Mouse (Mus musculus) 3134 (cell line): ENCODE measurements around the gene Gm38394.
"Not testable (repeated sequence)": the region's sequence is repeated elsewhere in the genome, so short reads cannot be mapped to it uniquely, and the experiment has no call there.

ENCODE experiments used
- DNase-seq: peaks from one replicate; pipeline ENCODE4 v3.0.0-alpha.2; 2011; ENCODE audit warnings: low spot score; ENCODE audit not compliant: insufficient read length; ENCODE audit errors: extremely low read depth

The Gm38394 gene

GRCm38 (mm10) chr1:133661203-133661933 is at the start of gene Gm38394:
Gene Gm38394 (minus strand): TSS chr1:133661318.
- DNase-seq: peak; percentile 89

GRCm38 (mm10) chr1:133710895-133711294 is 49.8 kb upstream of the Gm38394 start:
- no peak for DNase-seq

- DNase-seq: no peak
Measured at GRCm38 (mm10) chr1:133709292-133709691, 48.2 kb upstream of the Gm38394 start.

- not testable (repeated sequence) for DNase-seq
Measured at GRCm38 (mm10) chr1:133701824-133702223, 40.7 kb upstream of the Gm38394 start.

- no peak for DNase-seq
Measured at GRCm38 (mm10) chr1:133697935-133698620, 37.0 kb upstream of the Gm38394 start.

GRCm38 (mm10) chr1:133695901-133696300 is 34.8 kb upstream of the Gm38394 start:
- DNase-seq: peak; percentile 78

- no peak for DNase-seq
Measured at GRCm38 (mm10) chr1:133694876-133695275, 33.8 kb upstream of the Gm38394 start.

GRCm38 (mm10) chr1:133694301-133694700 is 33.2 kb upstream of the Gm38394 start:
- DNase-seq: no peak

- DNase-seq: no peak
Measured at GRCm38 (mm10) chr1:133693536-133694114, 32.5 kb upstream of the Gm38394 start.

- no peak for DNase-seq
Measured at GRCm38 (mm10) chr1:133692195-133692594, 31.1 kb upstream of the Gm38394 start.

GRCm38 (mm10) chr1:133691046-133691445 is 29.9 kb upstream of the Gm38394 start:
- DNase-seq: no peak

- DNase-seq: no peak
Measured at GRCm38 (mm10) chr1:133689897-133690296, 28.8 kb upstream of the Gm38394 start, which contains the start of gene Lax1. Gene Lax1 (minus strand): TSS chr1:133690108.

GRCm38 (mm10) chr1:133688301-133688700 is 27.2 kb upstream of the Gm38394 start:
- no peak for DNase-seq

GRCm38 (mm10) chr1:133685749-133686519 is 24.8 kb upstream of the Gm38394 start:
- DNase-seq: peak; percentile 76

- DNase-seq: no peak
Measured at GRCm38 (mm10) chr1:133671801-133672200, 10.7 kb upstream of the Gm38394 start.

- DNase-seq: no peak
Measured at GRCm38 (mm10) chr1:133671266-133671665, 10.1 kb upstream of the Gm38394 start.

- no peak for DNase-seq
Measured at GRCm38 (mm10) chr1:133670776-133671175, 9.7 kb upstream of the Gm38394 start.

- DNase-seq: no peak
Measured at GRCm38 (mm10) chr1:133670190-133670589, 9.1 kb upstream of the Gm38394 start.

- no peak for DNase-seq
Measured at GRCm38 (mm10) chr1:133668618-133669017, 7.5 kb upstream of the Gm38394 start.

GRCm38 (mm10) chr1:133667721-133668120 is 6.6 kb upstream of the Gm38394 start:
- no peak for DNase-seq

- DNase-seq: not testable (repeated sequence)
Measured at GRCm38 (mm10) chr1:133665713-133666112, 4.6 kb upstream of the Gm38394 start.
